Mouse (Mus musculus) ES-Bruce4 (cell line): Measurements from ENCODE around the gene Cyp3a41b. TPM values are rescaled to one million over a fixed set of nuclear protein-coding genes. Genes with fewer than 3 reads are reported as not detected.
"Not testable (repeated sequence)": the region's sequence is repeated elsewhere in the genome, so short reads cannot be mapped to it uniquely, and the experiment has no call there.

Experiments used
- H3K27ac ChIP-seq: 2 replicates; pipeline ENCODE4 v1.5.1; 2012; ENCODE audit warnings: low read length, inconsistent platforms; ENCODE audit not compliant: insufficient read depth
- H3K27me3 ChIP-seq: 2 replicates; pipeline ENCODE4 v1.6.1; 2012; ENCODE audit warnings: mild to moderate bottlenecking, low read length, inconsistent platforms; ENCODE audit not compliant: control insufficient read depth, poor library complexity, insufficient read depth, severe bottlenecking
- H3K36me3 ChIP-seq: 2 replicates; pipeline ENCODE4 v1.6.1; 2012; ENCODE audit warnings: inconsistent platforms, mild to moderate bottlenecking, low read length, moderate library complexity; ENCODE audit not compliant: control insufficient read depth, poor library complexity, insufficient read depth, severe bottlenecking
- H3K4me1 ChIP-seq: one replicate; pipeline ENCODE4 v1.8.1; 2011; ENCODE audit warnings: low read length; ENCODE audit not compliant: control insufficient read depth, insufficient read depth
- H3K4me3 ChIP-seq: 2 replicates; pipeline ENCODE4 v1.5.1; 2011; ENCODE audit warnings: low read depth, mild to moderate bottlenecking, low read length
- H3K9ac ChIP-seq: 2 replicates; pipeline ENCODE4 v1.6.1; 2012; ENCODE audit warnings: low read depth, mild to moderate bottlenecking, inconsistent platforms; ENCODE audit not compliant: poor library complexity, severe bottlenecking
- H3K9me3 ChIP-seq: replicated peaks from 2 replicates; pipeline ENCODE4 v1.6.1; 2012; ENCODE audit warnings: mild to moderate bottlenecking, low read length, inconsistent platforms; ENCODE audit not compliant: control insufficient read depth, poor library complexity, insufficient read depth, severe bottlenecking
- polyA plus RNA-seq: library from polyadenylated mRNA; stranded (reverse); fragments of >200 nt; gene quantifications from 2 replicates; pipeline ENCODE4 v1.2.4, GENCODE M21; 2011; ENCODE audit warnings: low read depth; ENCODE audit not compliant: missing spikeins, insufficient read depth, insufficient read length

The Cyp3a41b gene
- polyA plus RNA-seq = not detected in 2 replicates

- not testable (repeated sequence) for H3K27ac ChIP-seq, H3K27me3 ChIP-seq, H3K9ac ChIP-seq, H3K4me1 ChIP-seq, H3K9me3 ChIP-seq, H3K4me3 ChIP-seq, H3K36me3 ChIP-seq
Observed at GRCm38 (mm10) chr5:145584630-145585029, at the start of gene Cyp3a41b. TSS of gene Cyp3a41b (minus strand) at chr5:145584730.

DNA sequence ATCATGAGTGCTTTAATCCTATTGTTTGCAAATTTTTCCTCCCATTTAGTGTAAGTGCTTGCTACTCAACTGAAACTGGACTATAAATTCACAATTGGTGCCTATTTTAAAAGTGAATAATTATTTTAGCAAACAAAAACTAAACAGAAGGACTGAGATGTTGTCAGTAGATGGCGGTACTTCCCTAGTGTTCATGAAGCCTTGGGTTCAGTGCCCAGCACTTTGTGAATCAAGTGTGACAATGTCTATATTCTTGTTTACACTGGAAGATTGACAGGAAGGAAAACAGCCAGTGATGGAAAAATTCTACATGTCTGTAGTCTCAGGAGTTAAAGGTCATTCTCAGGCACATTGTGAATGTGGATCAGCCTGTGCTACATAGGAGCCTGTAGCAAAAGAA lies 47.8 kb upstream of the Cyp3a41b start:
- H3K36me3 ChIP-seq, H3K4me3 ChIP-seq, H3K9me3 ChIP-seq, H3K27me3 ChIP-seq, H3K4me1 ChIP-seq, H3K9ac ChIP-seq, H3K27ac ChIP-seq: not testable (repeated sequence)

- not testable (repeated sequence) for H3K27me3 ChIP-seq, H3K9ac ChIP-seq, H3K36me3 ChIP-seq, H3K4me3 ChIP-seq, H3K4me1 ChIP-seq, H3K27ac ChIP-seq, H3K9me3 ChIP-seq
Observed at GRCm38 (mm10) chr5:145604891-145605290, 20.4 kb upstream of the Cyp3a41b start.

GRCm38 (mm10) chr5:145597851-145598250 lies 13.3 kb upstream of the Cyp3a41b start:
- not testable (repeated sequence) for H3K9me3 ChIP-seq, H3K36me3 ChIP-seq, H3K4me3 ChIP-seq, H3K27me3 ChIP-seq, H3K4me1 ChIP-seq, H3K9ac ChIP-seq, H3K27ac ChIP-seq

- H3K9ac ChIP-seq, H3K27me3 ChIP-seq, H3K27ac ChIP-seq, H3K4me3 ChIP-seq, H3K4me1 ChIP-seq, H3K36me3 ChIP-seq, H3K9me3 ChIP-seq: not testable (repeated sequence)
Observed at GRCm38 (mm10) chr5:145577321-145577720, 7.2 kb downstream of the Cyp3a41b start.

DNA sequence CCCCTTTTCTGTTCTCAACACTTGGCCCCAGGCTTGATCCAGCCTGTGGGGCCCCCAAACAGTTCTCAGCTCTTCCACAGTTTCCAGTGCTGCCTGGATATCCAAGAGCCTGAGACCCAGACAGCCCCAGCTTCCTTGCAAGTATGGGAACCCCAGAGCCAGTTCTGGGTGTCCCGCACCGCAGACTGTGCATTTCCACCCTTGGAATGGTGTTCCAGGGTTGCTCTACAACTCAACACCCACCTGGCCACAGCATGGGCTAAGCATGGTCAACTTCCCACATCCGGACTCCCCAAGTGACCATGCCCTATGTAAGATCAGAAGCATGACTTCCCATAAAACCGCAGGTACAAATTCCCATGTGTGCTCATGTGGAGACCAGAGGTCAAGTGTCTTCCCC lies 8.9 kb downstream of the Cyp3a41b start:
- H3K4me3 ChIP-seq, H3K36me3 ChIP-seq, H3K4me1 ChIP-seq, H3K27me3 ChIP-seq, H3K27ac ChIP-seq, H3K9me3 ChIP-seq, H3K9ac ChIP-seq: not testable (repeated sequence)

GRCm38 (mm10) chr5:145571922-145572321 lies 12.6 kb downstream of the Cyp3a41b start:
- not testable (repeated sequence) for H3K9me3 ChIP-seq, H3K27me3 ChIP-seq, H3K4me3 ChIP-seq, H3K4me1 ChIP-seq, H3K36me3 ChIP-seq, H3K27ac ChIP-seq, H3K9ac ChIP-seq

Other genes with a start within 250 kb of the Cyp3a41b start
- gene Cyp3a57, start 239.5 kb downstream of the Cyp3a41b start, polyA plus RNA-seq = not detected in 2 replicates
- not detected in 2 replicates for gene Cyp3a16, start 115.0 kb downstream of the Cyp3a41b start, polyA plus RNA-seq
- gene Cyp3a41a, start 135.4 kb upstream of the Cyp3a41b start, polyA plus RNA-seq = not detected in 2 replicates
- not detected in 2 replicates for gene Cyp3a44, start 221.1 kb upstream of the Cyp3a41b start, polyA plus RNA-seq